Mouse (Mus musculus) MEL (cell line): Measurements from ENCODE around the gene Acad11. TPM values are rescaled to one million over a fixed set of nuclear protein-coding genes. Genes with fewer than 3 reads are reported as not detected.

Source experiments
- DNase-seq: peaks from one replicate; pipeline ENCODE4 v3.0.0; 2011; ENCODE audit warnings: low read depth, low spot score
- H3K27ac ChIP-seq: 2 replicates; pipeline ENCODE4 v1.5.1; 2012; ENCODE audit warnings: low read depth, mild to moderate bottlenecking, control low read depth, low read length, moderate library complexity; ENCODE audit not compliant: control insufficient read depth
- H3K27me3 ChIP-seq, 2 experiments: fragments of 150-350 bp in 1 of 2; sonication (generic) in 1 of 2; 2 replicates each; pipeline ENCODE4 v1.6.1; 2012; ENCODE audit warnings: low read length in 2 of 2, mild to moderate bottlenecking in 2 of 2, improper control_type of control experiment in 1 of 2, moderate library complexity in 1 of 2; ENCODE audit not compliant: insufficient read depth in 2 of 2, control insufficient read depth in 1 of 2
- H3K36me3 ChIP-seq, 2 experiments: 2 replicates each; pipeline ENCODE4 v1.6.1; 2012 to 2014; ENCODE audit warnings: low read length in 2 of 2, improper control_type of control experiment in 1 of 2, inconsistent platforms in 1 of 2, mild to moderate bottlenecking in 1 of 2; ENCODE audit not compliant: insufficient read depth in 2 of 2, control insufficient read depth in 1 of 2
- H3K4me1 ChIP-seq, 2 experiments: fragments of 150-350 bp in 1 of 2; sonication (generic) in 1 of 2; 2 replicates each; pipeline ENCODE4 v1.6.1; 2012; ENCODE audit warnings: low read length in 2 of 2, improper control_type of control experiment in 1 of 2, mild to moderate bottlenecking in 1 of 2; ENCODE audit not compliant: insufficient read depth in 2 of 2, control insufficient read depth in 1 of 2
- H3K4me3 ChIP-seq, 2 experiments: fragments of 150-350 bp in 1 of 2; sonication (generic) in 1 of 2; 2 replicates each; pipeline ENCODE4 v1.5.1; 2012; ENCODE audit warnings: low read depth in 2 of 2, low read length in 2 of 2, mild to moderate bottlenecking in 2 of 2, moderate library complexity in 2 of 2, control low read depth in 1 of 2, improper control_type of control experiment in 1 of 2; ENCODE audit not compliant: control insufficient read depth in 1 of 2, insufficient read depth in 1 of 2
- H3K79me2 ChIP-seq: 2 replicates; pipeline ENCODE4 v1.6.1; 2012; ENCODE audit warnings: mild to moderate bottlenecking, low read length, moderate library complexity; ENCODE audit not compliant: control insufficient read depth, poor library complexity, insufficient read depth
- H3K9ac ChIP-seq: 2 replicates; pipeline ENCODE4 v1.6.1; 2012; ENCODE audit warnings: low read depth, mild to moderate bottlenecking, control low read depth, low read length, moderate library complexity; ENCODE audit not compliant: control insufficient read depth, poor library complexity, severe bottlenecking
- H3K9me3 ChIP-seq: fragments of 150-350 bp; sonication (generic); replicated peaks from 2 replicates; pipeline ENCODE4 v1.6.1; 2012; ENCODE audit warnings: mild to moderate bottlenecking, low read length, improper control_type of control experiment, moderate library complexity; ENCODE audit not compliant: insufficient read depth
- CHD1 ChIP-seq: IDR thresholded peaks from 2 replicates; pipeline ENCODE4 v1.6.1; 2012; ENCODE audit warnings: low read depth, mild to moderate bottlenecking, inconsistent platforms, low read length, improper control_type of control experiment
- CTCF ChIP-seq, 3 experiments: IDR thresholded peaks in 2 of 3; conservative IDR thresholded peaks in 1 of 3; 2 replicates each; pipeline ENCODE4 v1.5.1; 2011 to 2012; ENCODE audit warnings: low read length in 3 of 3, low read depth in 2 of 3, mild to moderate bottlenecking in 2 of 3, improper control_type of control experiment in 1 of 3, inconsistent platforms in 1 of 3, mixed read lengths in 1 of 3, moderate library complexity in 1 of 3; ENCODE audit not compliant: control insufficient read depth in 1 of 3, insufficient read depth in 1 of 3, poor library complexity in 1 of 3, severe bottlenecking in 1 of 3
- E2F4 ChIP-seq: IDR thresholded peaks from 2 replicates; pipeline ENCODE4 v1.6.1; 2011; ENCODE audit warnings: low read depth, low read length, improper control_type of control experiment, borderline replicate concordance
- GATA1 ChIP-seq: IDR thresholded peaks from 2 replicates; pipeline ENCODE4 v1.6.1; 2011; ENCODE audit warnings: low read depth, low read length, improper control_type of control experiment
- HCFC1 ChIP-seq: IDR thresholded peaks from 2 replicates; pipeline ENCODE4 v1.6.1; 2012; ENCODE audit warnings: low read depth, mild to moderate bottlenecking, inconsistent platforms, low read length, improper control_type of control experiment, moderate library complexity
- KAT2A ChIP-seq: conservative IDR thresholded peaks from 2 replicates; pipeline ENCODE4 v1.6.1; 2012; ENCODE audit warnings: low read depth, low read length, improper control_type of control experiment, inconsistent platforms
- MEF2A ChIP-seq: IDR thresholded peaks from 2 replicates; pipeline ENCODE4 v1.6.1; 2014; ENCODE audit warnings: low read depth, mild to moderate bottlenecking, inconsistent platforms, low read length, improper control_type of control experiment; ENCODE audit not compliant: poor library complexity, insufficient replicate concordance, severe bottlenecking; ENCODE audit errors: extremely low read depth
- MYB ChIP-seq: IDR thresholded peaks from 2 replicates; pipeline ENCODE4 v1.6.1; 2011; ENCODE audit warnings: mild to moderate bottlenecking, low read depth, low read length, improper control_type of control experiment
- MYC ChIP-seq: IDR thresholded peaks from 2 replicates; pipeline ENCODE4 v1.6.1; 2011; ENCODE audit warnings: low read depth, mild to moderate bottlenecking, low read length, improper control_type of control experiment, moderate library complexity
- NRF1 ChIP-seq: IDR thresholded peaks from 2 replicates; pipeline ENCODE4 v1.6.1; 2014; ENCODE audit warnings: low read depth, mild to moderate bottlenecking, inconsistent platforms, low read length, improper control_type of control experiment, moderate library complexity; ENCODE audit not compliant: poor library complexity, insufficient read depth, severe bottlenecking
- POLR2A ChIP-seq, 2 experiments: IDR thresholded peaks; 2 replicates each; pipeline ENCODE4 v1.6.1; 2011 to 2012; ENCODE audit warnings: low read length in 2 of 2, mild to moderate bottlenecking in 2 of 2, control low read depth in 1 of 2, improper control_type of control experiment in 1 of 2, low read depth in 1 of 2, moderate library complexity in 1 of 2; ENCODE audit not compliant: control insufficient read depth in 1 of 2, insufficient read depth in 1 of 2, poor library complexity in 1 of 2
- SIN3A ChIP-seq: IDR thresholded peaks from 2 replicates; pipeline ENCODE4 v1.6.1; 2012; ENCODE audit warnings: low read length, improper control_type of control experiment, inconsistent platforms
- SMC3 ChIP-seq: IDR thresholded peaks from 2 replicates; pipeline ENCODE4 v1.6.1; 2011; ENCODE audit warnings: low read depth, low read length, improper control_type of control experiment
- TCF12 ChIP-seq: IDR thresholded peaks from 2 replicates; pipeline ENCODE4 v1.6.1; 2014; ENCODE audit warnings: low read depth, mild to moderate bottlenecking, inconsistent platforms, low read length, improper control_type of control experiment, moderate library complexity
- ZMIZ1 ChIP-seq: IDR thresholded peaks from 2 replicates; pipeline ENCODE4 v1.6.1; 2012; ENCODE audit warnings: low read depth, mild to moderate bottlenecking, inconsistent platforms, low read length, improper control_type of control experiment, moderate library complexity
- ZNF384 ChIP-seq: IDR thresholded peaks from 2 replicates; pipeline ENCODE4 v1.6.1; 2012; ENCODE audit warnings: low read depth, mild to moderate bottlenecking, inconsistent platforms, low read length, improper control_type of control experiment
- polyA plus RNA-seq, 2 experiments: library from polyadenylated mRNA; stranded (reverse) in 1 of 2; unstranded in 1 of 2; fragments of >175 nt in 1 of 2; fragments of >200 nt in 1 of 2; gene quantifications; 2 replicates each; pipeline versions ENCODE4 v1.2.1 to v1.2.4; 2012; ENCODE audit warnings: low replicate concordance in 2 of 2, low read depth in 1 of 2; ENCODE audit not compliant: insufficient read length in 2 of 2, insufficient read depth in 1 of 2, missing spikeins in 1 of 2
- total RNA-seq: library from RNA; depleted of rRNA; stranded (reverse); fragments of 300-350 nt; gene quantifications from 2 replicates; pipeline ENCODE4 v1.2.3, GENCODE M21; 2012; rRNA removed

The Acad11 gene
- total and polyA plus RNA-seq, 3 experiments, result 14.2 to 16.0 TPM; not detected in 1

- DNase-seq, result no peak
- no peaks in the 10 kb centered on the region for H3K9me3 ChIP-seq
- H3K27me3 ChIP-seq, result no peaks in the 10 kb centered on the region
- peaks cover 0 to 10% of the 10 kb centered on the region in 2 experiments; a peak in 2 of 4 replicates for H3K36me3 ChIP-seq
- no peaks in the 10 kb centered on the region for H3K4me1 ChIP-seq
- no peak overlapping the region for H3K9ac ChIP-seq
- no peaks in the 10 kb centered on the region for H3K79me2 ChIP-seq
- H3K4me3 ChIP-seq, result no peak overlapping the region
- H3K27ac ChIP-seq, result no peak overlapping the region
- no peak for TF ChIP-seq MYC
- TF ChIP-seq CTCF (IDR thresholded peaks at IDR 0.05 in 2 of 3, conservative IDR thresholded peaks at IDR 0.05 in 1 of 3; ENCODE audit: control insufficient read depth in 1 of 3, insufficient read depth in 1 of 3, low read depth in 2 of 3, low read length in 3 of 3, poor library complexity in 1 of 3, severe bottlenecking in 1 of 3), result no peak
- TF ChIP-seq TCF12, result no peak
- no peak for TF ChIP-seq E2F4
- no peak for TF ChIP-seq MYB
- TF ChIP-seq GATA1, result no peak
- no peak for TF ChIP-seq SIN3A
- no peak for TF ChIP-seq MEF2A
These were observed 108.5 kb downstream of the Acad11 start for GRCm38 (mm10) chr9:104171651-104172050.

- H3K4me1 ChIP-seq, result no peaks in the 10 kb centered on the region
- no peaks in the 10 kb centered on the region for H3K9me3 ChIP-seq
- H3K9ac ChIP-seq, result no peak overlapping the region
- no peak overlapping the region for H3K4me3 ChIP-seq
- TF ChIP-seq ZNF384 (no peak), MYC (no peak), ZMIZ1 (no peak), MEF2A (no peak), CHD1 (no peak), SIN3A (no peak), NRF1 (no peak), POLR2A (IDR thresholded peaks at IDR 0.05; ENCODE audit: control insufficient read depth in 1 of 2, insufficient read depth in 1 of 2, low read depth in 1 of 2, low read length in 2 of 2, poor library complexity in 1 of 2) (no peak), CTCF (IDR thresholded peaks at IDR 0.05 in 2 of 3, conservative IDR thresholded peaks at IDR 0.05 in 1 of 3; ENCODE audit: control insufficient read depth in 1 of 3, insufficient read depth in 1 of 3, low read depth in 2 of 3, low read length in 3 of 3, poor library complexity in 1 of 3, severe bottlenecking in 1 of 3) (no peak), HCFC1 (no peak), SMC3 (no peak), KAT2A (no peak)
- no peak for DNase-seq
- no peaks in the 10 kb centered on the region for H3K27me3 ChIP-seq
- H3K27ac ChIP-seq, result no peak overlapping the region
- H3K79me2 ChIP-seq, result no peaks in the 10 kb centered on the region
- H3K36me3 ChIP-seq, result peaks cover 0 to 11% of the 10 kb centered on the region in 2 experiments; a peak in 2 of 4 replicates
These were observed 109.2 kb downstream of the Acad11 start for GRCm38 (mm10) chr9:104172342-104172741.

Other genes with a start within 250 kb of the Acad11 start
- gene Nphp3, start 60.8 kb upstream of the Acad11 start, total RNA-seq, result 1.0 and 2.3 TPM in 2 replicates
- 1 to 10 TPM in 1 of 2 experiments, not detected in 1; 3.7 TPM for gene Nphp3, start 60.8 kb upstream of the Acad11 start, polyA plus RNA-seq
- not detected in 2 replicates for gene Gm28305, start 22.7 kb upstream of the Acad11 start, total RNA-seq
- not detected for gene Gm28305, start 22.7 kb upstream of the Acad11 start, polyA plus RNA-seq
- 24.2 and 30.8 TPM in 2 replicates for gene Uba5, start 243 bp upstream of the Acad11 start, total RNA-seq
- 10 to 100 TPM in 1 of 2 experiments, not detected in 1; 35.5 TPM for gene Uba5, start 243 bp upstream of the Acad11 start, polyA plus RNA-seq
- 0.13 and 0.27 TPM in 2 replicates for gene Ackr4, start 63.6 kb downstream of the Acad11 start, total RNA-seq
- gene Ackr4, start 63.6 kb downstream of the Acad11 start, polyA plus RNA-seq, result under 1 TPM in 1 of 2 experiments, not detected in 1; 0.10 TPM
- gene Dnajc13, start 199.6 kb downstream of the Acad11 start, total RNA-seq, result 24.1 and 26.4 TPM in 2 replicates
- 10 to 100 TPM; 31.1 to 59.0 TPM for gene Dnajc13, start 199.6 kb downstream of the Acad11 start, polyA plus RNA-seq